Mouse (Mus musculus): Measurements from ENCODE around the gene Kcnip1.

DNA sequence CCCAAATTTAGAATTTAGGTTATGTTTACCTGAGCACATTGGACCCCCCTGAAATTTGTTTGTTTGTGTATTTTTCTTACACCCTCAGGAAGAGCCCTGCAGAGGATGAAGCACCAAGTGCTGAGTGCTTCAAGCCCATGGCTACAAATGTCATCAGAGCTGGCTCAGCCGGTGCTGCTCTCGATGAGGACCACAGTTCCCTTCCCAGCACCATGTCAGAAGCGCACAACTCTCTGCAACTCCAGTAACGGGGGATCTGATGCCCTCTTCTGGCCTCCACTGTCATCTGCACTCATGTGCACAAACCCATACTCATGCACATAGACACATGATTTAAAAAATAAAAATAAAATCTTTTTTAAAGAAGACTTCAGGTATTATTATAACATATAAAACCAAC, 128.7 kb downstream of the Kcnip1 start:
- TF ChIP-seq CTCF (IDR thresholded peaks at IDR 0.05; ENCODE audit: low read depth, low read length) (no peak), POLR2A (IDR thresholded peaks at IDR 0.05; ENCODE audit: extremely low read depth, insufficient read depth, low read length) (no peak)
